Mouse (Mus musculus) hindlimb bud, embryonic 11.5 days (tissue): ENCODE data around the gene Fuz.

Experiments
- DNase-seq: peaks from one replicate; pipeline ENCODE4 v3.0.0-alpha.2; 2012; ENCODE audit warnings: low read depth, low spot score; ENCODE audit errors: extremely low spot score

The Fuz gene

GRCm38 (mm10) chr7:44888256-44889105 lies 7.4 kb upstream of the Fuz start:
- no peak for DNase-seq

- no peak for DNase-seq
These were observed 5.7 kb upstream of the Fuz start for GRCm38 (mm10) chr7:44890180-44890579.

GRCm38 (mm10) chr7:44890737-44891136 lies 5.1 kb upstream of the Fuz start:
- DNase-seq, result no peak

- no peak for DNase-seq
These were observed 4.3 kb upstream of the Fuz start for GRCm38 (mm10) chr7:44891611-44892010.

GRCm38 (mm10) chr7:44892276-44892921 lies 3.5 kb upstream of the Fuz start, which contains the start of gene Med25:
Gene Med25, minus strand, starts transcription at chr7:44892712.
- DNase-seq, result peak; percentile 98

- no peak for DNase-seq
These were observed 2.7 kb upstream of the Fuz start for GRCm38 (mm10) chr7:44893197-44893596.

GRCm38 (mm10) chr7:44894175-44894574 lies 1.7 kb upstream of the Fuz start:
- no peak for DNase-seq

GRCm38 (mm10) chr7:44895206-44895592 lies 680 bp upstream of the Fuz start:
- DNase-seq, result no peak

GRCm38 (mm10) chr7:44896499-44896898 lies 620 bp downstream of the Fuz start:
- DNase-seq, result no peak

GRCm38 (mm10) chr7:44898607-44899006 lies 2.7 kb downstream of the Fuz start:
- DNase-seq, result no peak

GRCm38 (mm10) chr7:44900632-44901031 lies 4.8 kb downstream of the Fuz start:
- DNase-seq, result no peak

GRCm38 (mm10) chr7:44901230-44901722 lies 5.4 kb downstream of the Fuz start:
- DNase-seq, result no peak

GRCm38 (mm10) chr7:44905430-44905829 lies 9.6 kb downstream of the Fuz start:
- no peak for DNase-seq

GRCm38 (mm10) chr7:44908706-44909476 lies 13.0 kb downstream of the Fuz start:
- no peak for DNase-seq

GRCm38 (mm10) chr7:44914396-44914795 lies 18.5 kb downstream of the Fuz start:
- DNase-seq, result no peak

GRCm38 (mm10) chr7:44915314-44915713 lies 19.4 kb downstream of the Fuz start:
- DNase-seq, result no peak

GRCm38 (mm10) chr7:44916191-44916590 lies 20.3 kb downstream of the Fuz start:
- no peak for DNase-seq

- DNase-seq, result no peak
These were observed 21.0 kb downstream of the Fuz start for GRCm38 (mm10) chr7:44916881-44917280.

- no peak for DNase-seq
These were observed 22.3 kb downstream of the Fuz start for GRCm38 (mm10) chr7:44918219-44918618.

GRCm38 (mm10) chr7:44919127-44919526 lies 23.2 kb downstream of the Fuz start:
- DNase-seq, result no peak

- no peak for DNase-seq
These were observed 26.7 kb downstream of the Fuz start for GRCm38 (mm10) chr7:44922530-44922929.
